Mouse (Mus musculus) ES-Bruce4 (cell line): Measurements from ENCODE around the gene Foxo3. TPM values are rescaled to one million over a fixed set of nuclear protein-coding genes. Genes with fewer than 3 reads are reported as not detected.

ENCODE experiments used
- H3K27ac ChIP-seq: 2 replicates; pipeline ENCODE4 v1.5.1; 2012; ENCODE audit warnings: low read length, inconsistent platforms; ENCODE audit not compliant: insufficient read depth
- H3K27me3 ChIP-seq: 2 replicates; pipeline ENCODE4 v1.6.1; 2012; ENCODE audit warnings: mild to moderate bottlenecking, low read length, inconsistent platforms; ENCODE audit not compliant: control insufficient read depth, poor library complexity, insufficient read depth, severe bottlenecking
- H3K36me3 ChIP-seq: 2 replicates; pipeline ENCODE4 v1.6.1; 2012; ENCODE audit warnings: inconsistent platforms, mild to moderate bottlenecking, low read length, moderate library complexity; ENCODE audit not compliant: control insufficient read depth, poor library complexity, insufficient read depth, severe bottlenecking
- H3K4me1 ChIP-seq: one replicate; pipeline ENCODE4 v1.8.1; 2011; ENCODE audit warnings: low read length; ENCODE audit not compliant: control insufficient read depth, insufficient read depth
- H3K4me3 ChIP-seq: 2 replicates; pipeline ENCODE4 v1.5.1; 2011; ENCODE audit warnings: low read depth, mild to moderate bottlenecking, low read length
- H3K9ac ChIP-seq: 2 replicates; pipeline ENCODE4 v1.6.1; 2012; ENCODE audit warnings: low read depth, mild to moderate bottlenecking, inconsistent platforms; ENCODE audit not compliant: poor library complexity, severe bottlenecking
- H3K9me3 ChIP-seq: replicated peaks from 2 replicates; pipeline ENCODE4 v1.6.1; 2012; ENCODE audit warnings: mild to moderate bottlenecking, low read length, inconsistent platforms; ENCODE audit not compliant: control insufficient read depth, poor library complexity, insufficient read depth, severe bottlenecking
- CTCF ChIP-seq: IDR thresholded peaks from one replicate; pipeline ENCODE4 v1.8.1; 2011; ENCODE audit warnings: low read depth, low read length
- EP300 ChIP-seq: IDR thresholded peaks from 2 replicates; pipeline ENCODE4 v1.6.1; 2011; ENCODE audit warnings: low read depth, low read length; ENCODE audit not compliant: insufficient read depth
- POLR2A ChIP-seq: IDR thresholded peaks from one replicate; pipeline ENCODE4 v1.8.1; 2011; ENCODE audit warnings: low read length; ENCODE audit not compliant: insufficient read depth
- polyA plus RNA-seq: library from polyadenylated mRNA; stranded (reverse); fragments of >200 nt; gene quantifications from 2 replicates; pipeline ENCODE4 v1.2.4, GENCODE M21; 2011; ENCODE audit warnings: low read depth; ENCODE audit not compliant: missing spikeins, insufficient read depth, insufficient read length

Foxo3 gene
- polyA plus RNA-seq, 1 experiment: 44.9 TPM

- TF ChIP-seq POLR2A (no peak), CTCF (no peak), EP300 (no peak)
- Histone ChIP-seq H3K4me3 (no peak overlapping the region), H3K27me3 (no peaks in the 10 kb centered on the region), H3K36me3 (peaks cover 4% of the 10 kb centered on the region; the same call in 1 of the 2 replicates), H3K9ac (no peak overlapping the region), H3K4me1 (no peaks in the 10 kb centered on the region), H3K9me3 (no peaks in the 10 kb centered on the region), H3K27ac (no peak overlapping the region)
Observed at GRCm38 (mm10) chr10:42188091-42188490, 88.5 kb downstream of the Foxo3 start.

GRCm38 (mm10) chr10:42186941-42187401 is 89.6 kb downstream of the Foxo3 start:
- no peak for TF ChIP-seq EP300
- no peak for TF ChIP-seq CTCF
- TF ChIP-seq POLR2A: no peak
- H3K27ac ChIP-seq: no peak overlapping the region
- peaks cover 4% of the 10 kb centered on the region; the same call in 1 of the 2 replicates for H3K36me3 ChIP-seq
- H3K4me1 ChIP-seq: no peaks in the 10 kb centered on the region
- no peaks in the 10 kb centered on the region for H3K9me3 ChIP-seq
- no peak overlapping the region for H3K4me3 ChIP-seq
- no peaks in the 10 kb centered on the region for H3K27me3 ChIP-seq
- no peak overlapping the region for H3K9ac ChIP-seq

GRCm38 (mm10) chr10:42180333-42180732 is 96.2 kb downstream of the Foxo3 start:
- Histone ChIP-seq H3K36me3 (no peaks in the 10 kb centered on the region), H3K9me3 (no peaks in the 10 kb centered on the region), H3K9ac (no peak overlapping the region), H3K27me3 (no peaks in the 10 kb centered on the region), H3K27ac (no peak overlapping the region), H3K4me3 (no peak overlapping the region), H3K4me1 (no peaks in the 10 kb centered on the region)
- TF ChIP-seq EP300 (no peak), CTCF (no peak), POLR2A (no peak)

GRCm38 (mm10) chr10:42178751-42179150 is 97.8 kb downstream of the Foxo3 start:
- no peaks in the 10 kb centered on the region for H3K27me3 ChIP-seq
- TF ChIP-seq CTCF (no peak), POLR2A (no peak)
- no peak overlapping the region for H3K27ac ChIP-seq
- H3K4me3 ChIP-seq: no peak overlapping the region
- H3K36me3 ChIP-seq: no peaks in the 10 kb centered on the region
- no peak overlapping the region for H3K9ac ChIP-seq
- no peaks in the 10 kb centered on the region for H3K4me1 ChIP-seq
- H3K9me3 ChIP-seq: no peaks in the 10 kb centered on the region

- no peaks in the 10 kb centered on the region for H3K27me3 ChIP-seq
- no peak overlapping the region for H3K9ac ChIP-seq
- no peaks in the 10 kb centered on the region for H3K9me3 ChIP-seq
- H3K27ac ChIP-seq: no peak overlapping the region
- no peaks in the 10 kb centered on the region for H3K36me3 ChIP-seq
- TF ChIP-seq EP300: no peak
- H3K4me1 ChIP-seq: no peaks in the 10 kb centered on the region
- H3K4me3 ChIP-seq: no peak overlapping the region
Observed at GRCm38 (mm10) chr10:42177771-42178674, 98.5 kb downstream of the Foxo3 start.

GRCm38 (mm10) chr10:42174283-42174682 is 102.3 kb downstream of the Foxo3 start:
- Histone ChIP-seq H3K4me3 (no peak overlapping the region), H3K9me3 (no peaks in the 10 kb centered on the region), H3K36me3 (no peaks in the 10 kb centered on the region), H3K27me3 (no peaks in the 10 kb centered on the region), H3K9ac (no peak overlapping the region), H3K4me1 (peaks cover 5% of the 10 kb centered on the region), H3K27ac (no peak overlapping the region)
- TF ChIP-seq POLR2A (no peak), EP300 (no peak), CTCF (no peak)
